Mouse (Mus musculus): ENCODE measurements around the gene Stpg2. TPM values are rescaled to one million over a fixed set of nuclear protein-coding genes. Genes with fewer than 3 reads are reported as not detected.
A peak's percentile ranks its signal among the peaks of the same experiment; 100 is the strongest.

The Stpg2 gene
- polyA plus RNA-seq (2014; fragmentation: Nextera tagmentation; extraction: Ambion mirVana) = not detected in 2 replicates

DNA sequence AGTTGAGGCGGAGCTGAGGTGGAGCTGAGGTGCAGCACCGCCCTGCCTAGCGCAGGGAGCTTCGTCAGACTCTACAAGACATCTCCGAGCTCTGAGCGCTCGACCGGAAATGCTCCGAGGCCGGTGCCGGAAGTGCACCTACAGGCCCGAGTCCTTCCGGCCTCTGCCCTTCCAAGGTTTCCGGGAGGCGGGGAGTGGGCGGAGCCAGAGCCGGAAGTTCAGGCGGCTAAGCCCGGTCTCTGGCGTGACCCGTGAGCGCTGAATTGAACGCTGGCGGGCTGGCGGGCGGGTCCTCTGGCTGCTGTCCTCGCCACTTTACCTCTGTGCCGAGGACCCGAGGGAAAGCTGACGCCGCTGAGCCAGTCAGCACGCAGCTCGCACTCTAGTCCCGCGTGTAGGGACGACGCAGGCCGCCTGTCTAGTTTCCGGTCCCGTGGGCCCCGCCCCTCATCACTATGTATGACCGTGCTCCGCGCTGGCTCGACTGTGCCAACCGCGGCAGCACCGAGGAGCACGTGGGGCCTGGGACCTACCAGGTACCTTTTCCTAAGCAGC lies at the start of gene Stpg2:
Stpg2 (plus strand) TSS at position 251 of the 555 bp plus-strand sequence.
- Histone ChIP-seq H3K4me1 (ENCODE audit: control insufficient read depth, insufficient read depth, low read length) (no peaks in the 10 kb centered on the region), H3K36me3 (ENCODE audit: control insufficient read depth, insufficient read depth, low read length) (no peaks in the 10 kb centered on the region), H3K4me3 (ENCODE audit: low read depth, low read length) (peak within 1 kb of the TSS; percentile 55), H3K27me3 (ENCODE audit: control insufficient read depth, insufficient read depth, low read length) (no peaks in the 10 kb centered on the region; the same call in 1 of the 2 replicates), H3K27ac (replicated peaks; ENCODE audit: low read depth, low read length) (peak within 1 kb of the TSS; percentile 80; the same call in 1 of the 2 replicates), H3K4me2 (ENCODE audit: low read depth, severe bottlenecking) (peak within 1 kb of the TSS; percentile 64), H3K9me3 (ENCODE audit: control insufficient read depth, low read length) (no peaks in the 10 kb centered on the region), H3K9ac (ENCODE audit: low read length) (peak within 1 kb of the TSS; percentile 69)
- 4% methylated on average over 49 of the region's 49 CpGs for WGBS
- ATAC-seq (ENCODE audit: insufficient number of reproducible peaks, low FRiP score, low TSS enrichment, low read depth) (peak; percentile 98), DNase-seq (ENCODE audit: low spot score) (peak; percentile 95)

DNA sequence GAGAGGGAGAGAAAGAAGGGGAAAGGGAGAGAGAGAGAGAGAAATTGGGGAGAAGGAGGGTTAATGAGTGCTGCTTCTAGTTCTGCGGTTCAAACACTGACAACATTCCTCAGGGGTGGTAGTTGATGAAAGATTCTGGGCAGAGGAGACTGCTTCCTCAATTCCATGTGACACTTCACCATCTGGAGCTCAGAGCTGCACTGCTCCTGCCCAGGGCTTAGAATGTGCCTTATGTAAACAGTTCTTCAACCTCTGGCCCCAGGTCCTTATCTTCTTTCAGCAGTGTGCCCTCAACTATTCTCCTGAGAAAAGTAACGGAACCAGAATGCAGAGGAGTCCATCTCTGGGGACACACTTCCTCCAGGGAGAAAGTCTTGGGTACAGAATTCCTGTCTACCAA lies 43.3 kb upstream of the Stpg2 start:
- WGBS = 26% methylated on average over 2 of the region's 2 CpGs
- no peak for DNase-seq (ENCODE audit: low spot score)

DNA sequence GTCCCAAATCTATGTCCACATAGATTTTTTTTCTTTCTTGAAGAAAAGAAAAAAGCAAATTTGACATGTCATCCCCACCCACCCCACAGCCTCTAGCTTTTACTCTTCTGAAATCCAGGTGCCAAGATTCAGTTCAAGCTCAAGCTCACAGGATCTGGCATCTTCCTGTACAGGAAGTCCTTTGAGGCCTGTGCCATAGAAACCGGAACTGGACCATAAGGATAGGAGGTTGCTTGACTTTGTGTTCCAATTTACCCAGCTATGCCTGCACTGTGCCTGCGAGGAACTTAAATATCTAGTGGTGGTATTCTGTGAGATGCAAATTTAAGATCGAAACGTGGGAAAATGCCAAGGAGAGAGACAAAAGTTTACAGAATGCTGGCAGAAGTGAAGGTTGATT lies 42.8 kb upstream of the Stpg2 start:
- no peaks in the 10 kb centered on the region; the same call in 1 of the 2 replicates for H3K9me3 ChIP-seq (ENCODE audit: control insufficient read depth, low read length)
- no peaks in the 10 kb centered on the region for H3K36me3 ChIP-seq (ENCODE audit: control insufficient read depth, insufficient read depth, low read length)
- H3K27ac ChIP-seq (replicated peaks; ENCODE audit: low read depth, low read length) = no peak overlapping the region
- WGBS = 80% methylated on average over 4 of the region's 4 CpGs
- H3K4me2 ChIP-seq (ENCODE audit: low read depth, severe bottlenecking) = no peak overlapping the region
- DNase-seq (ENCODE audit: low spot score) (no peak), ATAC-seq (ENCODE audit: insufficient number of reproducible peaks, low FRiP score, low TSS enrichment, low read depth) (no peak)
- H3K27me3 ChIP-seq (ENCODE audit: control insufficient read depth, insufficient read depth, low read length) = no peaks in the 10 kb centered on the region
- H3K4me1 ChIP-seq (ENCODE audit: control insufficient read depth, insufficient read depth, low read length) = no peaks in the 10 kb centered on the region
- no peak overlapping the region for H3K9ac ChIP-seq (ENCODE audit: low read length)
- H3K4me3 ChIP-seq (ENCODE audit: low read depth, low read length) = no peak overlapping the region

More for the DNA sequence above, 43.3 kb upstream of the Stpg2 start:
- H3K36me3 ChIP-seq (ENCODE audit: control insufficient read depth, insufficient read depth, low read length) = no peaks in the 10 kb centered on the region
- no peak for ATAC-seq (ENCODE audit: insufficient number of reproducible peaks, low FRiP score, low TSS enrichment, low read depth)
- no peak overlapping the region for H3K4me3 ChIP-seq (ENCODE audit: low read depth, low read length)
- H3K9me3 ChIP-seq (ENCODE audit: control insufficient read depth, low read length) = no peaks in the 10 kb centered on the region; the same call in 1 of the 2 replicates
- no peak overlapping the region for H3K27ac ChIP-seq (replicated peaks; ENCODE audit: low read depth, low read length)
- H3K4me2 ChIP-seq (ENCODE audit: low read depth, severe bottlenecking) = no peak overlapping the region
- H3K9ac ChIP-seq (ENCODE audit: low read length) = no peak overlapping the region
- no peaks in the 10 kb centered on the region for H3K27me3 ChIP-seq (ENCODE audit: control insufficient read depth, insufficient read depth, low read length)
- H3K4me1 ChIP-seq (ENCODE audit: control insufficient read depth, insufficient read depth, low read length) = no peaks in the 10 kb centered on the region

DNA sequence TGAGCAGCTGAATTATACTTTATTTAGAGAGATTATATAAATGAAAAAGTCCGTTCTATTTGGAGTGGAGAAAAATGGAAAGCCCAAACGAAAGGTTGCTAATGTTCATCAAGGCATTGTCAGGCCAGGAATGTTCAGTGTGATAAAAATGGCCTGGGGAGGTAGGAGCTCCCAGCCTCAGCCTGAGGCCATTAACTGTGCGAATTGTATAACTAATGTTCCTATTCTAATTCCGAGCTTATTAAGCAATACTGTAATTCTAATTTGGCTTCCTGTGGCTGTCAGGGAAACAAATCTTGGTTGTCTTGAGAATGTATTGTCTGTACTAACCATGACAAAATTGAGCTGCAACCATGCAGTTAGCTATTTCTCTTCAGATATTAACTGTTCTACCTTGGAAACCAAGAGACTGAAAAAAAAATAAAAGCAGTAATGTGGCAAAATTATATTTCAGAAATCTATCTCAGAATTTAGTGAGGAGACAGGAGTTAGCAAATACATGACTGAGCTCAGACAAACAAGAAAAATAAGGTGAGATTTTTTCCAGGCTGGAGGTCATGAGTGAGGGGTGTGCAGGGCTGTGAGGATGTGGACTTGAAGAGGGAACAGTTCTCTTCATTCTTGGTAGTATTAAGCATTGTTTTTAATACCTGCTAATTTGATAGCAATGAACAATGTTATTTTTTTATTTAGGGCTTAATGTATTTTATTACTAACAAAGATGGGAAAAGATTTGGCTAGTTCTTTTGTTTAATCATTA lies 36.8 kb upstream of the Stpg2 start:
- no peaks in the 10 kb centered on the region for H3K4me1 ChIP-seq (ENCODE audit: control insufficient read depth, insufficient read depth, low read length)
- H3K4me3 ChIP-seq (ENCODE audit: low read depth, low read length) = no peak overlapping the region
- no peaks in the 10 kb centered on the region for H3K9me3 ChIP-seq (ENCODE audit: control insufficient read depth, low read length)
- no peak overlapping the region for H3K9ac ChIP-seq (ENCODE audit: low read length)
- H3K27ac ChIP-seq (replicated peaks; ENCODE audit: low read depth, low read length) = no peak overlapping the region
- ATAC-seq (ENCODE audit: insufficient number of reproducible peaks, low FRiP score, low TSS enrichment, low read depth) = no peak
- H3K36me3 ChIP-seq (ENCODE audit: control insufficient read depth, insufficient read depth, low read length) = no peaks in the 10 kb centered on the region
- no peak overlapping the region for H3K4me2 ChIP-seq (ENCODE audit: low read depth, severe bottlenecking)
- H3K27me3 ChIP-seq (ENCODE audit: control insufficient read depth, insufficient read depth, low read length) = no peaks in the 10 kb centered on the region
- no peak for DNase-seq (ENCODE audit: low spot score)
- WGBS = 78% methylated on average over 4 of the region's 4 CpGs

GRCm38 (mm10) chr3:139169740-139170139 lies 35.8 kb upstream of the Stpg2 start:
- 68% methylated on average over 1 of the region's 1 CpGs for WGBS
- ATAC-seq (ENCODE audit: insufficient number of reproducible peaks, low FRiP score, low TSS enrichment, low read depth) = no peak
- no peaks in the 10 kb centered on the region for H3K27me3 ChIP-seq (ENCODE audit: control insufficient read depth, insufficient read depth, low read length)

GRCm38 (mm10) chr3:139176936-139177335 lies 28.6 kb upstream of the Stpg2 start:
- no peak overlapping the region for H3K27ac ChIP-seq (replicated peaks; ENCODE audit: low read depth, low read length)
- 73% methylated on average over 1 of the region's 1 CpGs for WGBS
- DNase-seq (ENCODE audit: low spot score) (no peak), ATAC-seq (ENCODE audit: insufficient number of reproducible peaks, low FRiP score, low TSS enrichment, low read depth) (no peak)
- H3K4me3 ChIP-seq (ENCODE audit: low read depth, low read length) = no peak overlapping the region
- H3K27me3 ChIP-seq (ENCODE audit: control insufficient read depth, insufficient read depth, low read length) = no peaks in the 10 kb centered on the region
- H3K4me1 ChIP-seq (ENCODE audit: control insufficient read depth, insufficient read depth, low read length) = no peaks in the 10 kb centered on the region
- H3K9me3 ChIP-seq (ENCODE audit: control insufficient read depth, low read length) = no peaks in the 10 kb centered on the region
- H3K4me2 ChIP-seq (ENCODE audit: low read depth, severe bottlenecking) = no peak overlapping the region
- no peaks in the 10 kb centered on the region for H3K36me3 ChIP-seq (ENCODE audit: control insufficient read depth, insufficient read depth, low read length)
- no peak overlapping the region for H3K9ac ChIP-seq (ENCODE audit: low read length)

More at GRCm38 (mm10) chr3:139169740-139170139, 35.8 kb upstream of the Stpg2 start:
- H3K4me3 ChIP-seq (ENCODE audit: low read depth, low read length) = no peak overlapping the region
- no peak overlapping the region for H3K9ac ChIP-seq (ENCODE audit: low read length)
- no peak overlapping the region for H3K27ac ChIP-seq (replicated peaks; ENCODE audit: low read depth, low read length)
- H3K4me2 ChIP-seq (ENCODE audit: low read depth, severe bottlenecking) = no peak overlapping the region
- no peaks in the 10 kb centered on the region for H3K4me1 ChIP-seq (ENCODE audit: control insufficient read depth, insufficient read depth, low read length)
- H3K36me3 ChIP-seq (ENCODE audit: control insufficient read depth, insufficient read depth, low read length) = no peaks in the 10 kb centered on the region
- no peak for DNase-seq (ENCODE audit: low spot score)
- no peaks in the 10 kb centered on the region for H3K9me3 ChIP-seq (ENCODE audit: control insufficient read depth, low read length)

DNA sequence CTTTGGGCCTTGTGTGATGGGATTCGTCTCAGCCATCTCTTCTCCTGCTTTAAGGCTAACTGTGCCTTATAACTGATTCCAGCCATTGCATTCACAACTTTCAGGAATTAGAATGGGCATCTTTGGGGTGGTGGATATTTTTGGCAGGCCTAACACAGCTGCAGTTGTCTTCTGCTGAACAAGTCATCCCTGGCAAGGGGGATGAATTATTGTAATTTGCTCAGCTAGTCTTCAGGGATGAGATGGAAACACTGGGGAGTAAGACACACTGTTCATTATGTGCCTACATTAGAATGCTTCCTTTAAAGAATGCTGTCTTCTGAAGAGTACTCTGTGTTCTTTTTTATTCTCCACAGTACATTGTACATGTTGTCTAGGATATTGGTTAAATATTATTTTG lies 14.0 kb upstream of the Stpg2 start:
- no peak overlapping the region for H3K9ac ChIP-seq (ENCODE audit: low read length)
- ATAC-seq (ENCODE audit: insufficient number of reproducible peaks, low FRiP score, low TSS enrichment, low read depth) = no peak
- no peak overlapping the region for H3K4me3 ChIP-seq (ENCODE audit: low read depth, low read length)
- WGBS = 59% methylated on average over 1 of the region's 1 CpGs
- no peak for DNase-seq (ENCODE audit: low spot score)
- H3K9me3 ChIP-seq (ENCODE audit: control insufficient read depth, low read length) = no peaks in the 10 kb centered on the region
- H3K27ac ChIP-seq (replicated peaks; ENCODE audit: low read depth, low read length) = no peak overlapping the region
- no peaks in the 10 kb centered on the region for H3K4me1 ChIP-seq (ENCODE audit: control insufficient read depth, insufficient read depth, low read length)
- no peaks in the 10 kb centered on the region for H3K27me3 ChIP-seq (ENCODE audit: control insufficient read depth, insufficient read depth, low read length)
- no peak overlapping the region for H3K4me2 ChIP-seq (ENCODE audit: low read depth, severe bottlenecking)
- H3K36me3 ChIP-seq (ENCODE audit: control insufficient read depth, insufficient read depth, low read length) = no peaks in the 10 kb centered on the region

DNA sequence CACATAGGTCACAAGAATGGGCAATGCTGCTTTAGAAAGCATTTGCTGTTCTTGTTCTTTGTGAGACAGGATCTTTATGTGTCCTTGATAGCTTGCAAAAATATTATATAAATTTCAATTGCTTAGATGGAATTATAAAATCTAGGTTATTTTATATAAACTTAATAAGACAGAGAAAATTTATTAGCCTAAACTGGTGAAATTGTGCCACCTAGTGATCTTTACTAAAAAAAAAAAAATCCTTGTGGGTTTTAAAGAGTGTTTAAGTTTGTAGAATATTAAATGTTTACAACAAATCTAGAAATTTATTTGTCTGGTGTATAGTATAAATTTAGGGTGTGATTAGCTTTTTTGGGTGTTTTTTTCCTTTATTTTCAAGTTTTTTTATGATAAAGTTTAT lies 11.6 kb upstream of the Stpg2 start:
- no peak overlapping the region for H3K27ac ChIP-seq (replicated peaks; ENCODE audit: low read depth, low read length)
- H3K4me3 ChIP-seq (ENCODE audit: low read depth, low read length) = no peak overlapping the region
- H3K4me2 ChIP-seq (ENCODE audit: low read depth, severe bottlenecking) = no peak overlapping the region
- H3K27me3 ChIP-seq (ENCODE audit: control insufficient read depth, insufficient read depth, low read length) = no peaks in the 10 kb centered on the region
- H3K9ac ChIP-seq (ENCODE audit: low read length) = no peak overlapping the region
- H3K9me3 ChIP-seq (ENCODE audit: control insufficient read depth, low read length) = no peaks in the 10 kb centered on the region
- ATAC-seq (ENCODE audit: insufficient number of reproducible peaks, low FRiP score, low TSS enrichment, low read depth) = no peak
- no peak for DNase-seq (ENCODE audit: low spot score)
- no peaks in the 10 kb centered on the region for H3K36me3 ChIP-seq (ENCODE audit: control insufficient read depth, insufficient read depth, low read length)
- H3K4me1 ChIP-seq (ENCODE audit: control insufficient read depth, insufficient read depth, low read length) = no peaks in the 10 kb centered on the region
